20 mouse cellular contexts compared by ENCODE assay signal in the genomic region with DNA sequence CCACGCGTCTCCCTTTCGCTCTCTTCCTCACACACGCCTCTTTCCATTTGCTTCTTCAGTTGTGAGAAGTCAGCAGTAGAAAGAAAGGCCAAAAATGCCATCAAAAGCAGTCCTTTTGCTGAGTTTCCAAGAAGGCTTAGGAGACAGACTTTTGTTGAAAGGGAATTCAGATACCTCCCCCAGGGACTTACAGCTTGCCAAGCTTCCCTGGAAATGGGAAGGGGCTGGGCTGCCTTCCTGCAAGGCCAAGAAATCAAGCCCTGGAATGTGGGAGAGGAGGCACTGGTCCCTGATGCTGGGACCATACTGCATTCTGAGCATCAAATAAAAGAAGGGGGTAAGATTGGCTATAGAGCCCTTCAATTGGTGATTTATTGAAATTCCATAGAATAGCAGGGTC.
A peak's percentile ranks its signal among the peaks of the same experiment; 100 is the strongest.
DNase-seq lines count a peak whose midpoint lies in the region; ATAC-seq lines count a peak whose summit lies in the region.
"Had no signal": no experiment of that assay in that cellular context is flagged by ENCODE, and none has a peak within 500 bp of the region (broad histone marks: within the 10 kb centered on the region; RNA-seq: fewer than 3 reads in every experiment).

No protein-coding gene starts in this region.

- H3K27ac ChIP-seq in kidney, embryonic 14.5 days (ENCODE audit: low read depth, low read length), result peak overlapping the region; percentile 32; the same call in 1 of the 2 replicates
- peak overlapping the region; percentile 73 for H3K27ac ChIP-seq in brown adipose tissue, adult 24 weeks (replicated peaks; ENCODE audit: low read depth, low read length)
- H3K27ac ChIP-seq in limb, embryonic 10.5 days, result peak overlapping the region; percentile 11; the same call in 1 of the 2 replicates
- H3K27ac ChIP-seq: hindbrain, embryonic 15.5 days; liver, embryonic 13.5 days had no signal

- H3K9ac ChIP-seq in kidney, embryonic 14.5 days (ENCODE audit: low read depth, low read length), result no peak overlapping the region
- H3K9ac ChIP-seq: hindbrain, embryonic 15.5 days; liver, embryonic 13.5 days had no signal

- H3K4me3 ChIP-seq in kidney, embryonic 14.5 days (ENCODE audit: low read length), result no peak overlapping the region
- H3K4me3 ChIP-seq in brown adipose tissue, adult 24 weeks (ENCODE audit: insufficient read depth, low read depth, low read length), result no peak overlapping the region
- H3K4me3 ChIP-seq in limb, embryonic 10.5 days, result no peak overlapping the region
- H3K4me3 ChIP-seq: hindbrain, embryonic 15.5 days; liver, embryonic 13.5 days had no signal

- H3K36me3 ChIP-seq in kidney, embryonic 14.5 days (ENCODE audit: control insufficient read depth, insufficient read depth, low read length), result no peaks in the 10 kb centered on the region
- no peaks in the 10 kb centered on the region for H3K36me3 ChIP-seq in limb, embryonic 10.5 days
- H3K36me3 ChIP-seq: G1E; hindbrain, embryonic 15.5 days; liver, embryonic 13.5 days had no signal

- DNase-seq in heart, adult 11 months, result peak; percentile 95
- no peak for DNase-seq in heart, postnatal 25 days (ENCODE audit: low spot score)
- DNase-seq in kidney, postnatal 14 days, result no peak
- DNase-seq in limb, embryonic 10.5 days (ENCODE audit: low spot score), result no peak
- DNase-seq: adrenal gland, postnatal 25 days; cerebellum, adult 11-12 months; cerebellum, postnatal 14 days; gastrocnemius, postnatal 14 days; kidney, postnatal 4 days; liver, embryonic 13.5 days; lung, postnatal 14 days; thymus, postnatal 14 days had no signal

- no peaks in the 10 kb centered on the region for H3K9me3 ChIP-seq in kidney, embryonic 14.5 days (ENCODE audit: control insufficient read depth, low read length)
- H3K9me3 ChIP-seq in limb, embryonic 10.5 days (replicated peaks), result no peaks in the 10 kb centered on the region
- H3K9me3 ChIP-seq: G1E; hindbrain, embryonic 15.5 days; liver, embryonic 13.5 days had no signal

- H3K4me1 ChIP-seq in kidney, embryonic 14.5 days (ENCODE audit: control insufficient read depth, insufficient read depth, low read length), result 0 out of 2 replicates have a peak, but pooled peaks cover 5% of the 10 kb centered on the region
- H3K4me1 ChIP-seq in brown adipose tissue, adult 24 weeks (ENCODE audit: control insufficient read depth, insufficient read depth, insufficient read length, low read length), result peaks cover 27% of the 10 kb centered on the region
- peaks cover 44% of the 10 kb centered on the region for H3K4me1 ChIP-seq in limb, embryonic 10.5 days
- H3K4me1 ChIP-seq: liver, embryonic 13.5 days had no signal

- ATAC-seq in kidney, embryonic 14.5 days (ENCODE audit: low FRiP score, low TSS enrichment), result no peak
- ATAC-seq in activated CD4-positive, CD25-positive, alpha-beta regulatory T cell, adult 4 months, result no peak
- no peak for ATAC-seq in inflammation-experienced regulatory T-cells, adult 6 months
- ATAC-seq: forebrain, embryonic 14.5 days; intestine, embryonic 16.5 days had no signal

- WGBS in kidney, embryonic 14.5 days, result 93% methylated on average over 4 of the region's 4 CpGs
- WGBS in limb, embryonic 10.5 days, result 90% methylated on average over 4 of the region's 4 CpGs

- H3K27me3 ChIP-seq in kidney, embryonic 14.5 days (ENCODE audit: control insufficient read depth, insufficient read depth, low read length), result no peaks in the 10 kb centered on the region
- peaks cover 16% of the 10 kb centered on the region; the same call in 1 of the 2 replicates for H3K27me3 ChIP-seq in limb, embryonic 10.5 days (ENCODE audit: low read depth, poor library complexity, severe bottlenecking)
- H3K27me3 ChIP-seq: hindbrain, embryonic 15.5 days; liver, embryonic 13.5 days had no signal

- intact Hi-C loops in heart, postnatal 25 days (cut with DNase I), result no loop called here

- H3K4me2 ChIP-seq in kidney, embryonic 14.5 days (replicated peaks; ENCODE audit: low read depth, low read length), result no peak overlapping the region
- H3K4me2 ChIP-seq: hindbrain, embryonic 15.5 days; liver, embryonic 13.5 days had no signal

Comparison
In these comparisons a context has a peak if more than half of its experiments do, and no peak if none do; other contexts are left out.
1. H3K27ac ChIP-seq: peak in every context shown above with its lines; median percentile 73 in brown adipose tissue, adult 24 weeks; 32 in kidney, embryonic 14.5 days; 11 in limb, embryonic 10.5 days.